Mouse (Mus musculus) adrenal gland, postnatal 4 days (tissue): Measurements from ENCODE around the gene Pbx1. TPM values are rescaled to one million over a fixed set of nuclear protein-coding genes. Genes with fewer than 3 reads are reported as not detected.
"Not testable (repeated sequence)": the region's sequence is repeated elsewhere in the genome, so short reads cannot be mapped to it uniquely, and the experiment has no call there.

ENCODE experiments used
- DNase-seq, 2 experiments: peaks; one replicate each; pipeline ENCODE4 v3.0.0; 2021 to 2022; ENCODE audit warnings: low spot score in 2 of 2, mixed read lengths in 2 of 2
- long read RNA-seq, 2 experiments: library from polyadenylated mRNA; stranded (forward); transcript quantifications; one replicate each; pipeline ENCODE4 v2.0.0; 2021
- total RNA-seq, 2 experiments: library from RNA; stranded (reverse); gene quantifications; 2 replicates each; pipeline ENCODE4 v1.2.3; 2021

The Pbx1 gene
- total RNA-seq = 100 to 1,000 TPM; 202 to 226 TPM
- long read RNA-seq, experiment 1, partial matches to known transcripts = 4 of 25 reads
- long read RNA-seq, experiment 1, other reads (novel, unspliced or antisense) = 21 of 25 reads
- long read RNA-seq, experiment 2, partial matches to known transcripts = 5 of 61 reads
- long read RNA-seq, experiment 2, other reads (novel, unspliced or antisense) = 56 of 61 reads

GRCm38 (mm10) chr1:168432232-168432280 lies at the start of gene Pbx1:
Gene Pbx1, minus strand, starts transcription at chr1:168432270.
- DNase-seq = not testable (repeated sequence)

- DNase-seq = no peak
Observed at GRCm38 (mm10) chr1:168479626-168480025, 47.6 kb upstream of the Pbx1 start.

GRCm38 (mm10) chr1:168478829-168479228 lies 46.8 kb upstream of the Pbx1 start:
- no peak for DNase-seq

GRCm38 (mm10) chr1:168476917-168477316 lies 44.8 kb upstream of the Pbx1 start:
- no peak for DNase-seq

GRCm38 (mm10) chr1:168476216-168476897 lies 44.3 kb upstream of the Pbx1 start:
- peak in 1 of 2 experiments; percentile 12 for DNase-seq

- no peak for DNase-seq
Observed at GRCm38 (mm10) chr1:168475579-168476208, 43.6 kb upstream of the Pbx1 start.

GRCm38 (mm10) chr1:168473255-168474069 lies 41.4 kb upstream of the Pbx1 start:
- no peak for DNase-seq

GRCm38 (mm10) chr1:168472545-168473254 lies 40.6 kb upstream of the Pbx1 start:
- no peak for DNase-seq

GRCm38 (mm10) chr1:168459426-168459825 lies 27.4 kb upstream of the Pbx1 start:
- DNase-seq = no peak

- DNase-seq = no peak
Observed at GRCm38 (mm10) chr1:168457191-168457747, 25.2 kb upstream of the Pbx1 start.

- no peak for DNase-seq
Observed at GRCm38 (mm10) chr1:168455178-168455577, 23.1 kb upstream of the Pbx1 start.

- no peak for DNase-seq
Observed at GRCm38 (mm10) chr1:168433671-168434070, 1.6 kb upstream of the Pbx1 start.

GRCm38 (mm10) chr1:168432281-168432725 lies 233 bp upstream of the Pbx1 start:
- DNase-seq = peak; percentile 76 to 88

GRCm38 (mm10) chr1:168431711-168432231 lies 299 bp downstream of the Pbx1 start:
- DNase-seq = peak; percentile 52 to 64

GRCm38 (mm10) chr1:168430868-168431710 lies 981 bp downstream of the Pbx1 start:
- DNase-seq = peak in 1 of 2 experiments; percentile 16

GRCm38 (mm10) chr1:168429856-168430644 lies 2.0 kb downstream of the Pbx1 start:
- no peak for DNase-seq

GRCm38 (mm10) chr1:168429406-168429805 lies 2.7 kb downstream of the Pbx1 start:
- DNase-seq = no peak

- no peak for DNase-seq
Observed at GRCm38 (mm10) chr1:168428255-168428654, 3.8 kb downstream of the Pbx1 start.

GRCm38 (mm10) chr1:168427596-168427995 lies 4.5 kb downstream of the Pbx1 start:
- no peak for DNase-seq
